Mouse (Mus musculus) stomach, postnatal 0 days (tissue): ENCODE data around the gene Btbd9. TPM values are rescaled to one million over a fixed set of nuclear protein-coding genes. Genes with fewer than 3 reads are reported as not detected.

Experiments used
- ATAC-seq: fragments of 200-750 bp; cut with Nextera tagmentation; 2 replicates; pipeline ENCODE4 v1.8.0; 2017; ENCODE audit not compliant: low FRiP score, low TSS enrichment
- DNase-seq: peaks from one replicate; pipeline ENCODE4 v3.0.0-alpha.2; 2016; ENCODE audit warnings: low spot score
- H3K27ac ChIP-seq: fragments of 300-500 bp; sonication (generic); replicated peaks from 2 replicates; pipeline ENCODE4 v1.5.1; 2014; ENCODE audit warnings: mild to moderate bottlenecking, control low read depth
- H3K27me3 ChIP-seq: fragments of 300-500 bp; sonication (generic); 2 replicates; pipeline ENCODE4 v1.6.1; 2014; ENCODE audit warnings: low read length; ENCODE audit not compliant: control insufficient read depth, insufficient read depth
- H3K36me3 ChIP-seq: fragments of 300-500 bp; sonication (generic); 2 replicates; pipeline ENCODE4 v1.6.1; 2014; ENCODE audit warnings: low read length, mixed read lengths; ENCODE audit not compliant: control insufficient read depth, insufficient read depth
- H3K4me1 ChIP-seq: fragments of 300-500 bp; sonication (generic); replicated peaks from 2 replicates; pipeline ENCODE4 v1.6.1; 2014; ENCODE audit warnings: antibody characterized with exemption; ENCODE audit not compliant: control insufficient read depth, insufficient read depth
- H3K4me2 ChIP-seq: fragments of 300-500 bp; sonication (generic); replicated peaks from 2 replicates; pipeline ENCODE4 v1.6.1; 2014; ENCODE audit warnings: low read depth, mild to moderate bottlenecking, control low read depth, moderate library complexity
- H3K4me3 ChIP-seq: fragments of 300-500 bp; sonication (generic); 2 replicates; pipeline ENCODE4 v1.5.1; 2014; ENCODE audit warnings: low read depth, low read length, control low read depth
- H3K9ac ChIP-seq: fragments of 300-500 bp; sonication (generic); 2 replicates; pipeline ENCODE4 v1.6.1; 2014; ENCODE audit warnings: mild to moderate bottlenecking, low read length, control low read depth, mixed read lengths
- H3K9me3 ChIP-seq: fragments of 300-500 bp; sonication (generic); 2 replicates; pipeline ENCODE4 v1.6.1; 2016; ENCODE audit warnings: low read length; ENCODE audit not compliant: control insufficient read depth
- CTCF ChIP-seq: IDR thresholded peaks from 2 replicates; pipeline ENCODE4 v1.5.1; 2016; ENCODE audit warnings: antibody characterized with exemption, low read depth, mild to moderate bottlenecking, moderate library complexity
- EP300 ChIP-seq: optimal IDR thresholded peaks from 2 replicates; pipeline ENCODE3; 2016; ENCODE audit warnings: antibody characterized with exemption
- WGBS: fragments of 180-500 bp; shearing (Covaris S2); extraction: QIAGEN DNeasy Blood & Tissue Kit; methylation state at CpG from one replicate; pipeline ENCODE4 v1.1.7; 2014; 5-methylcytosine and 5-hydroxymethylcytosine counted together
- polyA plus RNA-seq: library from polyadenylated mRNA; unstranded; fragments of >200 nt; fragmentation: Nextera tagmentation; extraction: Ambion mirVana; gene quantifications from 2 replicates; pipeline ENCODE4 v1.2.1, GENCODE M21; 2015

Btbd9 gene
- polyA plus RNA-seq, 1 experiment from 2014 or later, result 34.6 TPM

DNA sequence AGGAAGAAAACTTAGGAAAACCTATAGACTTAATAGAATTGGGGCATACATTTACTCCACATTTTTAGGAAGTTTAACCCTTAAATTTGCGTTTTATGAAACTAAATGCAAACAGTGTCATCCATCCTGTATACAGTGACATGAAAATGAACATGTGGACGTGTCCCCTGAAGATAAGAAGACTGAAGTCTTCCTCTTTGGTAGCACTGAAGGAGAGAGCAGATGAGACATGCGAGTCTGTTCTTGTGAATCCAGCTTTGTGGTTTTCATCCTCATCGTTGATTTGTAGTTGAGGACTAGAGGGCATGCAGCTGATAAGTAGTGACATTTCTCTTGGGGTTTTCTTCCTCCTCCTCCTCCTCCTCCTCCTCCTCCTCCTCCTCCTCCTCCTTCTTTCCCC is 394.7 kb downstream of the Btbd9 start:
- ATAC-seq (no peak), DNase-seq (peak; percentile 1)
- no peaks in the 10 kb centered on the region for H3K27me3 ChIP-seq
- H3K4me2 ChIP-seq, result no peak overlapping the region
- H3K9ac ChIP-seq, result no peak overlapping the region
- TF ChIP-seq EP300, result no peak
- no peak for TF ChIP-seq CTCF
- WGBS, result 79% methylated on average over 4 of the region's 4 CpGs
- no peak overlapping the region for H3K27ac ChIP-seq
- no peaks in the 10 kb centered on the region for H3K4me1 ChIP-seq
- no peaks in the 10 kb centered on the region for H3K9me3 ChIP-seq
- H3K36me3 ChIP-seq, result no peaks in the 10 kb centered on the region
- H3K4me3 ChIP-seq, result no peak overlapping the region

DNA sequence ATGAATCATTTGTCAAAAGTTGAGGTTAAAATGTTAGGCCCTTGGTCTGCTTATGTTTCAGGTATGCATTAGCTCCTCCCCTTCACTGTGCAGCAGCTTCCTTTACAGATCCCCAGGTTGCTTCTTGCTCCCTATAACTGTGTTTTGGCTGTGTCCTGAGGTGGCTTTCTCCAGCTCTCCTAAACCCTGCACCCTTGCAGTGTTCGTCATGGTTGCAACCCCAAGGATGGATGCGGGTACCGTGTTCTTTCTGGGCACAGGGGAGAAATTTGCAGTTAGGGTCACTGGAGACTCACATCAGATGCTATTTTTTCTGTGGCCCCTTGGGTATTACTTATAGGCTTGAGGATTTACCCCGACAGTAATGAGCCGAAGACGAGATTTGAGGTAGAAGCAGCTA is 396.1 kb downstream of the Btbd9 start:
- H3K27ac ChIP-seq, result no peak overlapping the region
- H3K9me3 ChIP-seq, result no peaks in the 10 kb centered on the region
- no peak overlapping the region for H3K4me2 ChIP-seq
- H3K9ac ChIP-seq, result no peak overlapping the region
- no peaks in the 10 kb centered on the region for H3K4me1 ChIP-seq
- TF ChIP-seq CTCF (no peak), EP300 (no peak)
- no peaks in the 10 kb centered on the region for H3K36me3 ChIP-seq
- ATAC-seq (no peak), DNase-seq (peak; percentile 10)
- H3K4me3 ChIP-seq, result no peak overlapping the region
- no peaks in the 10 kb centered on the region for H3K27me3 ChIP-seq
- 89% methylated on average over 6 of the region's 6 CpGs for WGBS

DNA sequence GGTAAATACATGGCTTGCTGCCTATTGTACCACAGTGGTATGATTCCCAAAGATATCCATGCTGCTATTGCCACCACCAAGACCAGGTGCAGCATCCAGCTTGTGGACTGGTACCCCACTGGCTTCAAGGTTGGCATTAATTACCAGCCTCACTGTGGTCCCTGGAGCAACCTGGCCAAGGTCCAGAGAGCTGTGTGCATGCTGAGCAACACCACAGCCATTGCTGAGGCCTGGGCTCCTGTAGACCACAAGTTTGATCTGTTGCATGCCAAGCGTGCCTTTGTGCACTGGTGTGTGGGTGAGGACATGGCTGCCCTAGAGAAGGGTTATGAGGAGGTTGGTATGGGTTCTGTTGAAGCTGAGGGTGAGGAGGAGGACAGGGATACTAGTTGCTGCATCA is 397.9 kb downstream of the Btbd9 start:
- ATAC-seq, result no peak

DNA sequence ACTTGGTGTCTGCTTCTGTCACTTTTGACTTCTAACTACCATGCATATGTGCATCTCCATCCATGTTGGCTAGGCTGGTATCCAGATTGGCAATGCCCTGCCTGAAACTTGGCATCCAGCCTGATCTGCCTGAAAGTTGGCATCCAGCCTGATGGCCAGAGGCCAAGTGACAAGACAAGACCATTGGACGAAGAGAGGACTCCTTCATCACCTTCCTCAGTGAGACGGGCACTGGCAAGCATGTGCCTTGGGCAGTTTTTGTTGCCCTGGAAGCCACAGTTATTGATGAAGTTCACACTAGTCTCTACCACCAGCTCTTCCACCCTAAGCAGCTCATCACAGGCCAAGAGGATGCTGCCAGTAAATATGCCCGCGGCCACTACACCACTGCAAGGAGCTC is 398.9 kb downstream of the Btbd9 start:
- H3K27me3 ChIP-seq, result no peaks in the 10 kb centered on the region
- WGBS, result 84% methylated on average over 4 of the region's 4 CpGs
- no peak overlapping the region for H3K27ac ChIP-seq
- ATAC-seq (no peak), DNase-seq (peak; percentile 14)
- H3K4me2 ChIP-seq, result no peak overlapping the region
- no peak for TF ChIP-seq EP300
- TF ChIP-seq CTCF, result no peak
- no peak overlapping the region for H3K9ac ChIP-seq
- no peaks in the 10 kb centered on the region for H3K36me3 ChIP-seq
- H3K9me3 ChIP-seq, result no peaks in the 10 kb centered on the region
- no peak overlapping the region for H3K4me3 ChIP-seq
- H3K4me1 ChIP-seq, result no peaks in the 10 kb centered on the region

More for the DNA sequence above, 397.9 kb downstream of the Btbd9 start:
- TF ChIP-seq EP300 (no peak), CTCF (no peak)
- no peak overlapping the region for H3K27ac ChIP-seq
- 81% methylated on average over 1 of the region's 1 CpGs for WGBS
- no peaks in the 10 kb centered on the region for H3K4me1 ChIP-seq
- no peak overlapping the region for H3K9ac ChIP-seq
- no peak overlapping the region for H3K4me2 ChIP-seq
- no peaks in the 10 kb centered on the region for H3K9me3 ChIP-seq
- peak; percentile 9 for DNase-seq
- H3K4me3 ChIP-seq, result no peak overlapping the region
- no peaks in the 10 kb centered on the region for H3K27me3 ChIP-seq
- H3K36me3 ChIP-seq, result no peaks in the 10 kb centered on the region

Other genes with a start within 250 kb of the Btbd9 start
- gene Dnah8, start 47.9 kb upstream of the Btbd9 start, polyA plus RNA-seq, result 0.47 and 0.92 TPM in 2 replicates
- gene Glo1, start 50.4 kb upstream of the Btbd9 start, polyA plus RNA-seq, result 172 and 190 TPM in 2 replicates